Mouse (Mus musculus) lung, postnatal 25 days (tissue): ENCODE measurements around the gene Nos2.
"Not testable (repeated sequence)": the region's sequence is repeated elsewhere in the genome, so short reads cannot be mapped to it uniquely, and the experiment has no call there.

Experiments used
- DNase-seq: peaks from one replicate; pipeline ENCODE4 v3.0.0; 2022; ENCODE audit warnings: low spot score

The Nos2 gene

DNA sequence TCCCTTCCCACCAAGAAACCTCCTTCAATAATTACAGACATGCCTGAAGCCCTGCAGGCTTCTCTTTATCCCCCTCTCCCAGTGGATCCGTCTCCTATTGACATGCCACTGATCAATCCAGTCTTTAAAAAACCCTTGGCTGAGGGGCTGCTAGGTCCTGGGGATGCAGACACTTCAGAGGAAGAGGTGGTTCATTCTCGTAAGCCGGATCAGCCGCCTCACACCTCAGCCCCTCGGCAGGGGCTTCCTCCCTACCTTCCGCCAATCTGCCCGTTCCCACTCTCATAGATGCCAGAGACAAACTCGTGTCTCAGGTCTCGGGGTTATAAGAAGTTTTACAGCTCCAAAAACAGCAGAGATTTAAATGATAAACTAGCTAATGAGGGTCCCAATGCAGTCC is 69.5 kb downstream of the Nos2 start:
- DNase-seq, result no peak

DNA sequence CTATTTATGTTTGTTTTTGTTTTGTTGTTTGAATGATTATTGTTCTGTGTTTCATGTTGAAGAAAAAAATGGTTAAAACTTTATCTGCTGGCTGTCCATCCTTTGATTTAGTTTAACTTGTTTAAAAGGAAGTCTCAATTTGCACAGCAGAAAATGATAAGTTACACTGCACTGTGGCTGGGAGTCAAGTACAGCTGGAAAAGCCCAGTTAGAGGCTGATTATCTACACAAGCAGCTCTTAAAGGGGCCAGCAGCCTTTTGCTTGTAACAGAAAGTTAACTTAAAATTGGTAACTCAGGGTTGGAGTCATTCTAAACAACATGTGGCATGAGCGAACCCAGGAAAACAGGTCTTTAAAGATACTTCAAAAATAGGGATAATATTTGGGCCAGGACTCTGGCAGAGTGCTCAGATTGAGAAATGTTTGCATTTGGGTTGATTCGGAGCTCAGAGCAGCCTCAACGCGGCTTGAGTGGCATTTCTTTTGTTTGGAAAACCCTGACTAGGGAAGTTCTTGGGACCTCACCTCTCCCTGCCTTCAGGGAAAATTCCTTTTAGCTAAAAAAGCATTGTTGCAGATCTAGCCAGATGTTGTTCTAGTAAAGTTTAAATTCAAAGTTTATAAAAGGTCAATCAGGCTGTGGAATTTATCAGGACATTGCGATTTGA is 70.4 kb downstream of the Nos2 start:
- DNase-seq, result not testable (repeated sequence)

DNA sequence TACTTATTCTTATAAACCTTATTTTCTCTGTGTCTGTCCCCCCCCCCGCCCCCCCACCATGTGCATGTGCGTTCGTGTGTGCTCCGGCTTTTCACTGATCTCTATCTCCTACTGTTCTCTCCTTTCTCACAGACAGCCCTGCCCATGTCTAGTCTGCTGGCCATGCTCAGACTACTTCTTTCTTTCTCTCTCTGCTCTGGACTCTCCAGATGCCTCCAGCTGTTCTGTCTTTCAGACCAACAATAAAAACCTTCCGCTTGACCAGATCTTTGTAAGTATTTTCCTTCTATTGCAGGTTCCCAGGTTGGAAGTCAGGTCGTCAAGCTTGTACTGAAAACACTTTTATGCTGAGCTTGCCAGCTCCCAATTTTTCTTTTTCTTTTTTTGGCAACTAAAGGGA is 78.5 kb downstream of the Nos2 start:
- DNase-seq, result no peak

DNA sequence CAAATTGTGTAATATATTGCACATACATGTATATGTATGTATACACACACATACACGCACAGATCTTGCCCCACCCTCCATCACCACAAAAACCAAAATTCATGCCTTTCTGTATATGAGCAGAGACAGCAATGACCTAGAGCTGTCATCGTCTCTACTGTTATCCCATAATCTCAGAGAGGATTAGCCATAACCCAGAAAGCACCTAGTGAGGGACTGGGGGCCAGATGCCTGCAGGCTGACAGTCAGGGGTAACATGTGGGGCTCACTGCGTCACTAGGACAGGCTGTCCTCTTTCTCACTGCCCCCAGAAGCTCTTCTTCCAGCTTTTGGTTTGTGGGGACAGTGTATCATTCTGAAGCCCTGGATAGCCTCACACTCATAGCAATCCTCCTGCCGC is 81.3 kb downstream of the Nos2 start:
- no peak for DNase-seq

DNA sequence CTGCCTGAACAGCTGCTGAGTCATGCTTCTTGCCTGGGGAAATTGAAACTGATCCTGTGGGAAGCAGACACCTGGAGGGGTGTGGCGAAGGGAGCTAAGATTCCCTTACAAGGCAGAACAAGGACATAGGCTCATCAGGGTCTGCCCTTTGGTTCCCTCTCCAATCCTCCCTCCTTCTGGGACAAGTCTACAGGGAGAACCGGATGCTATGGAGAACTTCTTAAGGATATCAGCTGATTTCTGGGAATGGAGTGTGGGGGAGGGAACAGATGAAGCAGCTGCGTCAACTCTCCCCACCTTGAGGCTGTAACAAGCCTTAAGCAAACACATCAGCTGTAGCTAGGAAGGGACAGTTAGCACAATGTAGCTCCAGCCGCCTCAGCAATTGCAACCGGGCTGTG is 82.0 kb downstream of the Nos2 start:
- DNase-seq, result peak; percentile 48

DNA sequence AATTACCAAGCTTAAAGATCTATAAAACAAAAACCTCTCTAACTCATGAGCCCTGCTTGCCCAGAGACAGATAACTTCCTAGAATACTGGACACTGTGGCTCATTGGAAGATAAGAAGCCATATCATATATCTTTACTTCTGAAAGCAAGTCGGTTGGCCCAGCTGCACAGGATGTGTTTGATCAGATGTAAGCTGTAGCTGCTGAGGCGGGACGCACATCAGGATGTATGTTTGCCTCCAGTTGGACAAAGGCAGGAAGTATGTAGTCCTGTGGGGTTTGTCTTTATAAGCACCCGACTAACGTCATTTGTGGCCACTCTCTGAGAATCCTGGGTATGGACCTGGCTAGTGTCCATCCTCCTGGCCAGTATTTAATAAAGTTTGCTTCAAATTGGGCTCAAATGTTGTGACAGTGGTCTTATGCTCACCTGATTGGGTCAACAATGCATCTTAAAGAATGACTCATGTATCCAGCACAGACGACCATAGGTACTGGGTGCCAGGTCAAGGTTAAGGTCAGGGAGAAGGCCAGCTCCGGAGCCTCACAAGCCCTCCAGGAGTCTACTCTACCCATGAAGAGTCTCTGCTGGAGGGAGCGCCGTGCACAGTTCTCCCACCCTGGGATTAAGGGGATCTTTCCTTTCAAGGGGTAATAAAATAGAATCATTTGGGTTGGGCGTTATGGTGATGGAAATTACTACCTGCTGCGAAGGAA is 82.6 kb downstream of the Nos2 start:
- DNase-seq, result peak; percentile 40

DNA sequence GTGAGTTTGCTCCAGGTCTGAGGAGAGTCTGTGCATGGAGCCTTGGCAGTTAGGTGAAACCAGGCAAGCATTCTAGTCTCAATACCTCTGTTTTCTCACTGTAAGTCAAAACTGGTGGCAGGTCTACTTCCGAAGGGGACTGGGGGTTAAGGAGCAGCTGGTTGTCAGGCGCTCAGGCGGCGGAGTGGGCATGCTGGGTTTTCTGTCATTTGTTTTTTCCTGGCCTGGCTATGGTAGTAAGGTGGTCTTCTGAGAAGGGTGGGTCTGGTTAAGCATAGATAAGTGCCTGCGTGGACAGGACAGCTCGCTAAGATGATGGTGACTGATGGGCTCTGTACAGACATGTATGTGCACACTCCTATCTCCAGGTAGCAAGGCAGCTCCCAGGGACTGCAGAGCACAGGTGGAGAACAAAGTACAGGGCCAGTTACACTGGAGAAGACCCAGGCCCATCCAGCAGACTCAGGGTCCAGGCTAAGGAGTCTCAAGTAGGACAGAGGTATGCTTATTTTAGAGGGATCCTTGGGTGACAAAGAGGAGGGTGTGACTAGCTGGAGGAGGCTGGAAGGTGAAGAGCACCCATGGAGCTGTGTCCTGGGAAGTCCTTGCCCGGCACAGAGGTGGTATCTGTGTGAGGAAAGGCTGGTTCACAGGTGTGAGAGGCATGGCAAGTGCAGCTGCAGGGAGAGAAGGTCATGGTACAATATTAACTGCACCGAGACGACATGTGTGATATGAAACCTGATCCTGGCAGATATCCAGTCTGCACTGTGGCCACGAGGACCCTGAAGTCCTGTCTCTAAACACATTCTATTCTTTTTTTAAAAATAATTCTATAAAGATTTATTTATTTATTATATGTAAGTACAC is 83.4 kb downstream of the Nos2 start:
- no peak for DNase-seq

DNA sequence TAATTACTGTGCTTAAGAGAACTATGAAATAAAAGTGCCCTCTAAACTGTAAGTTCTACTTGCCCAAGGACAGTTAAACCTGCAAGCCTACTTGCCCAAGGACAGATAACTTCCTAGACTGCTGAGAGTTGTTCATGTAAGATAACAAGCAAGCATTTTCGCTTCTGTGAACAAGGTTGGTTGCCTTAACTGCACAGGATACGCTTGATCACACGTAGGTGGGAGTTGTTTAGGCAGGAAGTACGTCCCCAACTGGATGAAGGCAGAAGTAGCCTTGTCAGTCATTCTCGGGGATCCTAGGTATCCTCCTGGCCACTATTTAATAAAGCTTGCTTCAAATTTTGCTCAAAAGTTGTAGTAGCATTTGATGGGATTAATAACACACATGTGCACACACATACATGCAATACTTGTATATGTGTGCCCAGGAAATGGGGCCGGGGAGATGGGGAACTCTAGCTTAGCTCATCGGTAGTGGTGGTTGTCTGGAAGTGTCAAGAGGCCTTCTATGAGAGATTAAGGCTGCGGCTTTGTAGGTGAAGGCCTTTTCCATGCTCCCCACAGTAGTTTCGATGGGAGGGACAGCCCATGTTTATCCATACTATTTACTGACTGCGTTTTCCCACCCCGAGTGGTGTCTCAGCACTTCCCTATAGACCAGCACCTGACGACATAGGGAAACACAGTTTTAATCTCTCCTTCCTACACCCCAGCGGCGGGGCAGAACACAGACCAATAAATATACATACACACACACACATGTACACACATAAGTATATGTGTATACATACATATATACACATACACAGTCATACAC is 85.2 kb downstream of the Nos2 start:
- no peak for DNase-seq

DNA sequence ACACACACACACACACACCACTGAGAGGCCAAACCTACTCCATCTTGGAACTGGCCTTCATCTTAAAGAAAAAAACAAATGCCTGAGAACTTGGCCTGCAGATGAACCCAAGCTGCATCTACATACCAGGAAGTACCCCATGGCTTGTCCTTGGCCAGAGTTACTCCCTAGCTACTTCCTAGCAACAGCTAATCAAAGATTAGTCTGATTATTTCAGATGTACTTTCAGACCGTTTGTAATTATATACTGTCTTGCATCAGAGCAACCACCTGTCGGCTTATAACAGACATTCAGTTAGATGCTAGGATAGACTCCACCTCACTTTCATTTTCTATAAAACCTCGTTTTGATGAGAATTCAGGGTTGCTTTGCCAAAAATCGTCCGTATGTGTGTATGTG is 85.8 kb downstream of the Nos2 start:
- DNase-seq, result no peak

DNA sequence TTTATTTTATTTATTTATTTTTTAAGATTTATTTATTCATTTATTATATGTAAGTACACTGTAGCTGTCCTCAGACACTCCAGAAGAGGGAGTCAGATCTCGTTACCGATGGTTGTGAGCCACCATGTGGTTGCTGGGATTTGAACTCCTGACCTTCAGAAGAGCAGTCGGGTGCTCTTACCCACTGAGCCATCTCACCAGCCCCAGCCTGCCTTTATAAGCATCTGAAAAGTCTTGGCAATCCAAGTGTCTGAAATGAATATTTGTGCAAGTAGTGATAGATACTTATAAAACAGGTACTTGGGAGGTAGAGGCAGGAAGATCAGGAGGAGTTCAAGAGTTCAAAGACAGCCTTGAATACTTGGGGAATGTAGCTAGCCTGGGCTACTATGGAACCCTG is 86.8 kb downstream of the Nos2 start:
- DNase-seq, result not testable (repeated sequence)

DNA sequence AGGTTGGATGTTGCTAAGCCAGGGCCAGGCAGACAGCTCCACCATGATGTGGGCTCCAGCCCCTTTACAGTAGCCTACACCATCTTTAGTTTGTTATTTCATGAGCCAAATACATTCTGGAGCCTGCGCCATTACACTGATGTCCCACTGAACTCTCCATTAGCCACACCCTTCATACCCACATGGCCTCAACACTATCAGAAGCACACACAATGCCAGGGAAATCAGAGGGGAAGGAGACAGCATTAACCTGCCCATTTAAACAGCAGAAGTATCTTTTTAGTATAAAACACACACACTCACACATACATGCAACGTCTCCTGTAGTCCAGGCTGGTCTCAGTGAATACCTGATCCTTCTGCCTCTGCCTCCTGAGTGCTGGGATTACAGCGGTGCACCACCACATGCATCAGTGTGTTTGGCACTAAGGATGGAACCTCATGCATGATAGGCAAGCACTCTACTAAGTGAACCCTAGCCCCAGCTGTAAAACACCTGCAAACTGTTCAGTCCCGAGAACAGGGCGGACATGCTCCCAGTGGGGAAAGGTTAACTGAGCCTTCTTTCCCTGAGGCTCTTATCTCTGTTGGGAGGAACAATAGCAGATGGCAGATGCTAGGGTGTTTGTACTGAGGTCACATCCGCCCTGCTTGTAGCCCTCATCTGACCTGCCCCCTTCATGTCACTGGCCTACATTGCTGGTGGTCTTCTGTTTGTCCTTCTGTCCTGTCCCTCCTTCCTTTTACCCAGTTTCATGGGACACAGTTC is 87.6 kb downstream of the Nos2 start:
- DNase-seq, result no peak

DNA sequence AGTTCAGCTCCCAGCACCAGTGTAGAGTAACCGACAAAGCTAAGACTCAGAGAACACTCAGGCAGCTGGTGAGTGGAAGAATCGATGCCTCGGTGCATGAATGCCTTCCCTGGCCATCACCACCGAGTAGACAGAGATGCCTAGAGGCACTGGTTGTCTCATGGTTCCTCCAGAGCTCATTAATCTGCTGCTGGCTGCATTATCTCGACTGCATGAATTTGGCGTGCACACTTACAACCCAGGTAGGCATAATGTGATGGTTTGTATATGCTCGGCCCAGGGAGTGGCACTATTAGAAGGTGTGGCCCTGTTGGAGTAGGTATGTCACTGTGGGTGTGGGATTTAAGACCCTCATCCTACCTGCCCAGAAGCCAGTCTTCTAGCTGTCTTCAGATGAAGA is 88.3 kb downstream of the Nos2 start:
- no peak for DNase-seq
